Mouse (Mus musculus): ENCODE data around the gene Olfr1506. TPM values are rescaled to one million over a fixed set of nuclear protein-coding genes. Genes with fewer than 3 reads are reported as not detected.
A peak's percentile ranks its signal among the peaks of the same experiment; 100 is the strongest.
"Not testable (repeated sequence)": the region's sequence is repeated elsewhere in the genome, so short reads cannot be mapped to it uniquely, and the experiment has no call there.

The Olfr1506 gene
- not detected in 2 replicates for total RNA-seq (2015; ENCODE audit: low replicate concordance)
- total RNA-seq (2017; ENCODE audit: low replicate concordance): 1.2 and 2.8 TPM in 2 replicates

DNA sequence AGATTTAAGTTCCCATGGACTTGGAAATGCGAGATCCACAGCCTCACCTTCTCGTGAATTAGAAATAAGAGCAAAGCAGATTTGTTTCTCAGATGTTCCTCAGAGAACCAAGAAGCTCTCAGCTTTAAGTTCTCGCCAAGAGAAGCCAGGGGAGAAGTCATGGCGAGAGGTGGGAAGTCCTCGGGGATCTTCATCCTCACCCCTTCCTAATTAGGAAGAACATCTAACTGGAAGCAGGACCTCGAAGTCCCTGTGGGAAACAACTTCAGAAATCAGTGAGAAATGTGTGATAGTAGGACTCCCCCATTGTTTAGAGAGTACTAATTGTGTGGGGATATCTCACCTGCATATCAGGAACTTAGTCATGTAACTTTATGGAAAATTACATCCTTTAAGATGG, at the start of gene Olfr1506:
TSS of gene Olfr1506 (minus strand) at position 101 of the 400 bp plus-strand sequence.
- ATAC-seq (replicated peaks; ENCODE audit: low FRiP score, poor library complexity, severe bottlenecking): not testable (repeated sequence)

GRCm38 (mm10) chr2:90270932-90271331, 46.6 kb upstream of the Olfr1506 start, which contains the start of gene Olfr1271:
Gene Olfr1271, minus strand, starts transcription at chr2:90271032.
- no peak for ATAC-seq (replicated peaks; ENCODE audit: low FRiP score, poor library complexity, severe bottlenecking)

DNA sequence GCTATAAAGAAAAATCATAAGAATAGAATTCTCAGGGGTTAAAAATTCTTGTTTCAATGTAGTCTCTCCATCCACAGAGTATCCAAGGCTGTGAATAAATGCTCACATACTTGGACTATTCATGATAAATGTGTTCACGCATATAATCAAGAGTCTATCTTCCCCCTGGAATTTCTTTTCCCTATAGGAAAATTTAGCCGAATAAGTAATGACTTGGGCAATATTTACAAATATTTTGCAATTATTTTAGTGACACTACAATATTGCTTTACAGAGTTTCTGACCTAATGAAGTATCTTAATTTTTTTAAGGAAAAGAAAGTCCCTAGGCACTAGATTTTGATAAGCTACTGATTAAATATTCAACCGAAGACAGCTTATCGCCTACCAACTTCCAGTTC, 33.2 kb upstream of the Olfr1506 start, which contains the start of gene Olfr142:
TSS of gene Olfr142 (minus strand) at position 101 of the 400 bp plus-strand sequence.
- no peak for ATAC-seq (replicated peaks; ENCODE audit: low FRiP score, poor library complexity, severe bottlenecking)

- not testable (repeated sequence) for ATAC-seq (replicated peaks; ENCODE audit: low FRiP score, poor library complexity, severe bottlenecking)
These were observed 24.7 kb downstream of the Olfr1506 start for GRCm38 (mm10) chr2:90199606-90200005.

DNA sequence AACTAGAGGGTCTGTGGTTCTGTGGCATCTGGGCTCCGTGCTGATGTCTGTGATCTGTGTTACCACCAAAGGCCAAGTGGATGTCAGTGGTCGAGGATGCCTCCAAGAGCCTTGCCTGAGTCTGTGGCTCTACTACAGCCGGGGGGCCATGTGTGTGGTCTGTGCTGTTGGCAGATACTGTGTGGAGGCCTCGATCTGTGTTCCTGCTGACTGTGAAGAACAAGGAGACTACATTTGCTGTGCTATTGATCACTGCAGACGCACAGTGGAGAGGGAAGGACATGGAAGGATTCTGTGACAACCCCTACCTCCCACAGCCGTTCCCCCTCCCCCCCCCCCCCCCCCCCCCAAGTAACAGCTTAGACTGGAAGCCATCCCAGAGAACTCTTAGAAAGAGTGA, 29.0 kb downstream of the Olfr1506 start:
- not testable (repeated sequence) for ATAC-seq (replicated peaks; ENCODE audit: low FRiP score, poor library complexity, severe bottlenecking)

- ATAC-seq (replicated peaks; ENCODE audit: low FRiP score, poor library complexity, severe bottlenecking): 0 out of 2 replicates have a peak, but pooled peaks have one; percentile 67
These were observed 29.5 kb downstream of the Olfr1506 start for GRCm38 (mm10) chr2:90194750-90195149.

DNA sequence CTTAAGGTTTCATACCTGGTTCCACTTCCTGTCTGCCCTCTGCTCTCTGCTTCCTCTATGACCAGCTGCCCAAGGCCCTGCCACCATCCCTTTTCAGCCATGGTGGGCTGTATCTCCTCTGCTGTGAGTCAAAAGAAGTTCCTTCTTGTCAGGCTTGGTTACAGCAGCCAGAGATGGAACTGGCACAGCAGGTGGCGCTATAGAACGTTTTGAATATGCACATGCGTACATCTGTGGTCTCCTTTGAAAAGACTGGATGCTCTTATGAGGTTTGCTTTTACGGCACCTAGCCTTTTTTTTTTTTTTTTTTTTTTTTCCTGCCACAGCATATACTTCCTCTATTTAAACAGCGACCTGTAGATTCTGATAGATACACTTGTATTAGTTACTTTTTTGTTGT, 37.2 kb downstream of the Olfr1506 start:
- 0 out of 2 replicates have a peak, but pooled peaks have one; percentile 52 for ATAC-seq (replicated peaks; ENCODE audit: low FRiP score, poor library complexity, severe bottlenecking)

DNA sequence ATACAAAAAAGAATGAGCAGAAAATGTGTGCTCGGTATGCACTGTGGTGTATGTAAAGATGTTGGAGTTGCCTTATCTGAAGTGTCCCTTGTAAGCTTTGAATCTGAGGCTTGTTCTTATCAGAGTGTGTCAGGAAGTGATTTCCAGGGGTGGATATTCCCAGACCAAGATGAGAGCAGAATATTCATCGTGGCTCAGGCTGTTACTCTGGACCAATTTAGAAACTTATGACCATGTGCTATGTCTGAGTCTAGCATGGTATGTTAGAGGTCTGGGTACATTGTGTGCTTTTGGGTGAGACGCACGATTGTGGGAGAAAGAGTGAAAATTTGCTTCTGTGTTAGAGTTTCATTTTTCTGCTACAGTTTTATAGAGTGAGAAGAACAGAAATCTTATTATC, 38.2 kb downstream of the Olfr1506 start:
- not testable (repeated sequence) for ATAC-seq (replicated peaks; ENCODE audit: low FRiP score, poor library complexity, severe bottlenecking)

Other genes with a start within 250 kb of the Olfr1506 start
- gene Olfr1261, start 233.3 kb downstream of the Olfr1506 start, total RNA-seq (2015; ENCODE audit: low replicate concordance): not detected in 2 replicates
- gene Olfr1261, start 233.3 kb downstream of the Olfr1506 start, total RNA-seq (2017; ENCODE audit: low replicate concordance): not detected in 2 replicates
- gene Olfr1262, start 224.3 kb downstream of the Olfr1506 start, total RNA-seq (2015; ENCODE audit: low replicate concordance): not detected in 2 replicates
- gene Olfr1262, start 224.3 kb downstream of the Olfr1506 start, total RNA-seq (2017; ENCODE audit: low replicate concordance): not detected in 2 replicates
- gene Olfr1263, start 212.4 kb downstream of the Olfr1506 start, total RNA-seq (2015; ENCODE audit: low replicate concordance): not detected in 2 replicates
- gene Olfr1263, start 212.4 kb downstream of the Olfr1506 start, total RNA-seq (2017; ENCODE audit: low replicate concordance): not detected in 2 replicates
- gene Olfr1264, start 198.9 kb downstream of the Olfr1506 start, total RNA-seq (2015; ENCODE audit: low replicate concordance): not detected in 2 replicates
- gene Olfr1264, start 198.9 kb downstream of the Olfr1506 start, total RNA-seq (2017; ENCODE audit: low replicate concordance): not detected in 2 replicates
- not detected in 2 replicates for gene Olfr1265, start 189.2 kb downstream of the Olfr1506 start, total RNA-seq (2015; ENCODE audit: low replicate concordance)
- not detected in 2 replicates for gene Olfr1265, start 189.2 kb downstream of the Olfr1506 start, total RNA-seq (2017; ENCODE audit: low replicate concordance)
- not detected in 2 replicates for gene Olfr140, start 160.9 kb downstream of the Olfr1506 start, total RNA-seq (2015; ENCODE audit: low replicate concordance)
- gene Olfr140, start 160.9 kb downstream of the Olfr1506 start, total RNA-seq (2017; ENCODE audit: low replicate concordance): not detected in 2 replicates
- gene Olfr1269, start 103.1 kb downstream of the Olfr1506 start, total RNA-seq (2015; ENCODE audit: low replicate concordance): not detected in 2 replicates
- gene Olfr1269, start 103.1 kb downstream of the Olfr1506 start, total RNA-seq (2017; ENCODE audit: low replicate concordance): not detected in 2 replicates
- not detected in 2 replicates for gene Olfr32, start 82.2 kb downstream of the Olfr1506 start, total RNA-seq (2015; ENCODE audit: low replicate concordance)
- gene Olfr32, start 82.2 kb downstream of the Olfr1506 start, total RNA-seq (2017; ENCODE audit: low replicate concordance): not detected in 2 replicates
- not detected in 2 replicates for gene Olfr1270, start 71.4 kb downstream of the Olfr1506 start, total RNA-seq (2015; ENCODE audit: low replicate concordance)
- gene Olfr1270, start 71.4 kb downstream of the Olfr1506 start, total RNA-seq (2017; ENCODE audit: low replicate concordance): not detected in 2 replicates
- gene Olfr142, start 33.1 kb upstream of the Olfr1506 start, total RNA-seq (2015; ENCODE audit: low replicate concordance): not detected in 2 replicates
- gene Olfr142, start 33.1 kb upstream of the Olfr1506 start, total RNA-seq (2017; ENCODE audit: low replicate concordance): not detected in 2 replicates
- not detected in 2 replicates for gene Olfr1271, start 46.5 kb upstream of the Olfr1506 start, total RNA-seq (2015; ENCODE audit: low replicate concordance)
- not detected in 2 replicates for gene Olfr1271, start 46.5 kb upstream of the Olfr1506 start, total RNA-seq (2017; ENCODE audit: low replicate concordance)
- gene Olfr1272, start 68.3 kb upstream of the Olfr1506 start, total RNA-seq (2015; ENCODE audit: low replicate concordance): not detected in 2 replicates
- gene Olfr1272, start 68.3 kb upstream of the Olfr1506 start, total RNA-seq (2017; ENCODE audit: low replicate concordance): not detected in 2 replicates
- 1.8 TPM in 1 of 2 replicates, not detected in the other for gene Gm13769, start 97.7 kb upstream of the Olfr1506 start, total RNA-seq (2015; ENCODE audit: low replicate concordance)
- not detected in 2 replicates for gene Gm13769, start 97.7 kb upstream of the Olfr1506 start, total RNA-seq (2017; ENCODE audit: low replicate concordance)
- not detected in 2 replicates for gene Olfr1274-ps, start 174.2 kb upstream of the Olfr1506 start, total RNA-seq (2015; ENCODE audit: low replicate concordance)
- gene Olfr1274-ps, start 174.2 kb upstream of the Olfr1506 start, total RNA-seq (2017; ENCODE audit: low replicate concordance): not detected in 2 replicates